Mouse (Mus musculus) kidney, adult 11 months (tissue): ENCODE measurements around the gene Rpp25l.
"Not testable (repeated sequence)": the region's sequence is repeated elsewhere in the genome, so short reads cannot be mapped to it uniquely, and the experiment has no call there.

Experiments
- DNase-seq: peaks from one replicate; pipeline ENCODE4 v3.0.0; 2022

Gene Rpp25l

DNA sequence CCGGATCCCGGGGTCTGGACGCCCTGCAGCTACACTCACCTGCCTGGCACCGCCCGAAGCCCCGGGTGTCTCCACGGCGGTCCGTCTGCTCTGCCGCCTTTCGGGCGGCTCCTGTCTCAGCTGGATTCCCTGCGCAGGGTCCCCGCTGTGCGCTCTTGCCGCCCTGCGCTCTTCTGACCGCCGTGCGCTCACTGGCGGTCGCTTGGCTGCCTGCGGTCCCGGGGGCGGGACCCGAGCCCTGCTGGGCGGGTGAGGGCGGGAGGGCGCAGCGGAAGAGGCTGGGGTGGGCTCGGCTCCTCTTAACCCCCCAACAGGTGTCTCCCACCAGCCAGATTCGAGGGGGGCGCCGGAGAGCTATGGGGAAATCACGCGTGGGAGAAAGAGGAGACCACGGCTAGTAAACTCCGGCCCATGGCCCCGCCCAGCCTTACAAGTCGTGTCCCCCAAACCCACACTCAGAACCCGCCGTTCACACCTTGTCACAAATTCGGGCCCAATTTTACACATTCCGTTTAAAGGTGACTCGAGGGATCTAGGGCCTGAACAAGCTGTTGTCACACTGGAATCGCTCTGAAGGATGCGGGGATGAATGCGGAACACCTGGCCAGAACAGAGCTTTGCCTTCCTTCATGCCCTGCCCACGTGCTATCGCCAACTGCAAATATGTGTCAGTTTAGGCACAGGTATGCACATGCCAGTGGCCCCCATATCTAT, 17.9 kb upstream of the Rpp25l start, which contains the start of gene Arid3c:
TSS of gene Arid3c (minus strand) at position 91 of the 714 bp plus-strand sequence.
- DNase-seq: no peak

DNA sequence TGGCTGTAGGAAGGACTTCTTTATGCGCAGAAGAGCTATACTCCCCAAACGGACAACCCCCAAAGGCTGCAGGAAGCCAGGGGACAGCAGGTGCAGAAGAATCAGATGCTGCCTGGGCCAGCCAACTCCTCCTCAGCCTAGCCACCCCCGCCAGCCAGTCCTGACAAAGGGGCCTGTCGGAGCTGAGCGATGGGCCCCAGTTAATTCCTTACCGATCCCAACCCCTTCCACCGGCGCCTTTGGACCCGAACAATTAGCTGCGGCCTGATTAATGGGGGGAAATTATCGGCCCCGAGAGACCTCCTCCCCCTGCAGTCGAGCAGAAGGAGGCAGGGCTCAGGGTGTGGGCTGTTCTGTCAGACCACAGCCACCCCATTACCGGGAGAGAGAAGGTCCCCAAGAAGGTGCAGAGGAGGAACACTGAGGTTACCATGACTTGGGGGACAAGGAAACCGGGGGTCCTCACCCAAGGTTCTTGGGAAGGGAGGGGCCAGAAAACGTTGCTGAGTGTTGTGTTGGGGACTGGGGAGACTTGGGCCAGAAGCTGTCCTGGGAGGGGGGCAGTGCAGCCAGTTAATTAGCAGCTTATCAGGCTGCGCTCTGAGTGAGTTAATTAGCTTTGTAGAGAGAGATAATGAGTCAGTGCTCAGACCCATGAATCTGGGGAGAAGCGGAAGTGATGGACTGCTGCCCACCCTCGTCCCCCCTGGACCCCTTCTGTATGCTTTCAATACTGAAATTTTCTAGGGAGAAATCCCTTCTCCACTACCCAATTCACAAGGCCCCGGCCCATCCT, 13.7 kb upstream of the Rpp25l start:
- no peak for DNase-seq

DNA sequence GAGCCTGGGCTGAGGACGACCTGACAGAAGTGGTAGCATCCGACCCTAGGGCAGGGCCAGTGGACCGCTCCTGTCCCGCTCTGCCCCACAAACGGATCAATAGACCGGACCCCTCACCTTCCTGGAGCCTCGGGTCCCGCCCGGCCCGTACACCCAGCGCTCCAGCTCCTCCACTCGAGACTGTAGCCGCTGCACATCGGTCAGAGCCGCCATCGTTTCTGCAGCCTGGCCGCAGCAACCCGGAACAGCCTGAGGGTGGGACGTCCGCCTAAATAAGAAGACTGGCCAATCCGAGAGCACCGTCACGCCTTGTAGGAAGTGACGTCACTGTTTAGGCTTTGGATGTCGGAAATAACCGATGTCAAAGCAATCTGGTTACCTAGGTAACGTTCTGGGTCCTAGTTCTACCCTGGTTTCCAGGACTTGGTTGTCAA, 9.6 kb upstream of the Rpp25l start, which contains the start of gene Dctn3:
TSS of gene Dctn3 (minus strand) at position 253 of the 434 bp plus-strand sequence.
- peak; percentile 96 for DNase-seq

DNA sequence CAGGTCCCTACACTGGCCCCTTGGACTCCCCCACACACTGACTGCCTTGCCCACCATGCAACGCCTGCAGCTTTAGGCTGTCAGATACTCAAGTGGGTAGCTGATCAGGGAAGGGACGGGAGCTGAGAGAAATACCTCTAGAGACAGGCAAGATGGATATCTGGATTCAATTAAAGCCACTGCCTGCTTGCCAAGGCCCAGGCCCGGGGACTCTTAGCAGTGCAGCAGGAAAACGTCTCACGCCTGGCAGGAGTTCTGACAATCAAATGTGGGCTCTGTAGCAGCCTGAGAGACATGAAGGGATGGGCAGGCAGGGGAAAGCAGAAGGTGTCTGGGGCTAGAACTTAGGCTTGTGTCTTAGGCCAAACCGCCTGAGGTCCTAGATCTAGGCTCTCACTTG, 3.5 kb upstream of the Rpp25l start:
- DNase-seq: no peak

DNA sequence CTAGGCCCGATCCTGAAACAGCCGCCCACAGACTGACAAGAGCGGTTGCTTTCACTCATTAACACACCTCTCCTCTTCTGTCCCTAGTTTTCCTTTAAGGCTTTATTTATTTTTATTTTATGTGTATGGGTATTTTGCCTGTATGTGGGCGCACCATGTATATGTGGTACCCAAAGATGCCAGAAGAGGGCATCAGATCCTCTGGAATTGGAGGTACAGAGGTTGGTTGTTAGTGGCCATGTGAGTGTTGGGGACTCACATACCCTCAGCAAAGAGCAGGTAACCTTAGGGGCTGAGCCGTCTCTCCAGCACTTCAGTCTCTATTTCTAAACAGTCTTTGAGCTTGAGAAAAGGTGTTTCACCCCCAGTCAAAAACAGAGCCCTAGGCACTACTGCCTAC, 2.3 kb upstream of the Rpp25l start:
- no peak for DNase-seq

DNA sequence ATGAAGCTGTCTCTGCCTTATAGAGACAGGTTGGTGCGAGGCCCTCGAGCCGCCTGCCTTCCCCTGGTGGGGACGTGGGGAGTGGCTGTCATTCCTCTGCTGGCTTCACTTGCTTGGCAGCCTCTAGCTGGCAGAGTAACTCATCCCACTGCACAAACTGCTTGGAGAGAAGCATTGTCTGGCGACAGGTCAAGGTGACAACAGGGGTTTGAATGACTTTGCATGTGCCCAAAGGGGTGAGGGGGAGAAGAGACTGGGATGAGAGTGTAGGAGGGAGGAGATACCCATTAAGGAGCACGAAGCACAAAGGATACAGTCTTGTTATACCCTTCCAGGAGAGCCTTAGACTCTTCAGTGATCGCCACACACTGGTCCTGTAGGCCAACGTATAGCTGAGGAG, 1.7 kb upstream of the Rpp25l start:
- DNase-seq: no peak

DNA sequence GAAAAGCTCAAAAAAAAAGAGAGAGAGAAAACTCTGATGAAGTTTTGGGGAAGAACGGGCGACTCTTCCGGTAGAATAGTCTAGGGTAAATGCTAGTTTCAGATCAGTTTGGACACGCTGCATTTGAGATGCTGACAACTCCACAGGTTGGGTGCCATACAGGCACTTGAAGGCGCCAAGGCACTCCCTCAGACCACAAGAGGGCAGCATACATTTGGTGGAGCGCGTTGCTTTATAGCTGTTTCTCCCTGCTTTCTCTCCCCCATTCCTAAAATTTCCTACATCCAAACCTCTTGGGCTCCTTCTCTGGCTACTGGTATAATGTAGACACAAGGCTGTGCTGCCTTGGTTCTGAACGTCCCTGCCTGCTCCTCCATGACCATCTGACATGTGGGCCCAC, 942 bp upstream of the Rpp25l start:
- peak; percentile 55 for DNase-seq

DNA sequence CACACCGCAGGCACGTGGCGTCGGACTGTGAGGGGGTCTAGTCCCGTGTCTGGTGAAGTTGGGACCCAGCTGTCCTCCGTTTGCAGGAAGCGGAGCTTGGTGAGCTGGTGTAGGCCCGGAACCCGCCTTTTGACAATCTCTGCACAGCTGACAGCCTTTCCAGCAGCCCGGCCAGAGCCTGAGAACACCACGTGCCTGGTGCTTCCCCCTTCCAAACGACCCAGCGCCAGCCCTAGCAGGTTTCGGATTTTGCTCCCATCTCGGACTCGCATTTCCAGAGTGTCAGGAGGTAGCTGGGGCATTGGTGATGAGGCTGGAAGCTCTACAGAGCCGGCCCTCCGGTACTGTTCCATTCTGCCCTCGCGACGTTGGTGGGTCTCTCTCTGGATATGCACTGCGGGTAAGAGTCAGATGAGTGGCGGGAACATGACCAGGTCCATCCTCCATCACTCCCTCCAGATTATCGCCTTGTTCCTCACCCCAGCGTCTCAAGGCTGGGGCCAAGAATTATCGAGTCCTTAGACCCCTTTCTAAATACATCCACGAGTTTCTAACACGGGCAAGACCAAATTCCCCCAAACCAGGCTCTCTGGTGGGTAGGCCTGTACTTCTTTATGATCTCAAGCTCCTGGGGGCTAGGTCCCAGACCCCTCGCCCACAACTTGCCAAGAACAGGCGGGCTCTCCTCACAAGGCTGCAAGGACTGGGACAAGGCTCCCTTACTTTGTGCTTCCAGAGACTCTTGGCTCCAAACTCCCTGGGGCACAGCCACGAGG, 725 bp downstream of the Rpp25l start:
- peak; percentile 36 for DNase-seq

DNA sequence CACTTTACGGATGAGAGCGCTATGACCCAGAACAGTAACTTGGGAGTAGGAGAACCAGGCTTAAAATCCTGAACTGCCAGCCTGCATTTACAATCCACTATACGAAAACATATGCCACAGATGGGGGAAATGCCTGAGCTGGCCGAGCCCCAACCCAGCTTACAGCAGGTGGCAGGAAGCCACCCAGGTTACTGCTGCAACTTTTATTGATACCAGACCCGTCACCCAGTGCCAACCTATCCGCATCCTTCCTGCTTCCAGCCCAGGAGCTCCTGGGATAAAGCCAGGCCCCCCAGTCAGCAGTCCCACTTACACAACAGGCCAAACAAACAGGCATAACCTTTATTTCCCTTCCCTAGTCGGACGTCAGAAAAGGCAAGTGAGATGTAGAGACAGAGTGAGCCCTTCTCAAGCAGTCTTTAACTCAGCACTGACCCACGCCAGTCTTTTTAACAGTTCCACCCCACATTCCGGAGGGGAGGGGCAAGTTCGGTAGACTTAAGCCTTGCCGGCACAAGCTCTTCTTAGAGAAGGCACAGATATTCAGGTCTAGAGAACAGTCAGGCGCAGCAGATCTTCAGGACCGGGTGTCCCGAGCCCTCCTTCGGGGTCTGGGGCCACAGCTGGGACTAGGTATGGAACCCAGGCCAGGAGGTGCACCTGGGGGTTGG, 1.5 kb downstream of the Rpp25l start:
- no peak for DNase-seq

DNA sequence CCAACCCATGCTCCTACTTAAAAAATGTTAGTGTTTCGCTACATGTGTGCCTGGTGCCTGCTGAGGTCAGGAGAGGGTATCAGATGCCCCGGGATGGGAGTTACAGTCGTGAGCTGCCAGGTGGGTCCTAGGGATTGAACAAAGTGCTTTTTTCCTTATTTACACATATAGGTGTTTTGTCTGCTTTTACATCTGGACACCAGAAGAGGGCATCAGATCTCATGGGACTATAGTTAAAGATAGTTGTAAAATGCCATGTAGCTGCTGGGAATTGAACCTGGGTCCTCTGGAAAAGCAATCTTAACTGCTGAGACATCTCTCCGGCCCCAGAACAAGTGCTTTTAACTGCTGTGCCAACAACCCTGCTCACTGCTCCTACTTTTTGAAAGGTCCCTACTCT, 3.1 kb downstream of the Rpp25l start:
- DNase-seq: no peak

DNA sequence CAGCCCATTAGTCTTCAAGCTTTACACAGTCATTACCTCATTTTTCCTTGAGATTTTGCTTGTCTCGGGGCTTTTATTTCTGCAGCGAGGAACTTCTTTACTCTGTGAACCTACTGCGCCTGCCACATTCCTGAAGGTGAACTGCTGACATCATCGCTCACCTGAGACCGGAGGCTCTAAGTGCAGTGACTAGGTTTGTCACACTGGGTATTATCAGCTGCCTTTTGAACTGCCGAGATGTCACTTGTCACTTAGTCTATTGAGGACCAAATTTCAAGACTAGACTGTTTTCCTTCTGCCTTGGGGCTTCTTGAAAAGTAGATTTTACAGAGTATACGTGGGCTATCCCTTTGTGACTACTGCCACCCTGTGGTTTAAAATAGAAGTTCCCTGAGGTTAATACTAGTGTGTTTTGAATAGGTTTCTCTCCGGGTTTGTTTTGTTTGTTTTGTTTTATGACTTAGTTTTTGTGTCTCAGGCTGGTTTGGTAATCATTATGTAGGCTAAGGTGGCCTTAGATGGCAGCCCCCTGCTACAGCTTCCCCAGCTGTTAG, 5.1 kb downstream of the Rpp25l start:
- peak; percentile 43 for DNase-seq

DNA sequence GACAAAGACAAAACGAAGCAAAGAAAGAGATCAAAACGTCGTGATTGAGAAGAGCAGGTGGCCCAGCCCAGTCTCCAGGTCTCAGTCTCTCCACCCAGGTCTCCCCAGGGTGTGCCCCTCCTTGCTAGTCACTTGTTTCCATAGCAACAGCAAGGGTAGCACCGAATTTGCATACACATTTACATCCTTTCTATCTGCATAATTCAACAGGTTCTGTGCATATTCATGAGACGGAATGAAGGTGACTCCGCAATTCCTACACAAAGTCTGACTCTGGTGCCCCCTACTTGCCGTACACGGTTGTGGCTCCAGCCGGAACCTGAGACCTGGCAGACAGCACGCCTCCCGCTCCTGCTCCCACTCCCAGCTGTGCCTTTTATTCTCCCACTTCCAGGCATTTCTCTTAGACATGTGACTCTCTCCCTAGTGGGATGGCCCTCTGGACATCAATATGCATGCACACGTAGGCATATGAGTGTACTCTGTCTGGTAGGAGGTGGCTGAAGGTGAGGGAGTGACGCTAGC, 6.3 kb downstream of the Rpp25l start:
- peak; percentile 86 for DNase-seq

DNA sequence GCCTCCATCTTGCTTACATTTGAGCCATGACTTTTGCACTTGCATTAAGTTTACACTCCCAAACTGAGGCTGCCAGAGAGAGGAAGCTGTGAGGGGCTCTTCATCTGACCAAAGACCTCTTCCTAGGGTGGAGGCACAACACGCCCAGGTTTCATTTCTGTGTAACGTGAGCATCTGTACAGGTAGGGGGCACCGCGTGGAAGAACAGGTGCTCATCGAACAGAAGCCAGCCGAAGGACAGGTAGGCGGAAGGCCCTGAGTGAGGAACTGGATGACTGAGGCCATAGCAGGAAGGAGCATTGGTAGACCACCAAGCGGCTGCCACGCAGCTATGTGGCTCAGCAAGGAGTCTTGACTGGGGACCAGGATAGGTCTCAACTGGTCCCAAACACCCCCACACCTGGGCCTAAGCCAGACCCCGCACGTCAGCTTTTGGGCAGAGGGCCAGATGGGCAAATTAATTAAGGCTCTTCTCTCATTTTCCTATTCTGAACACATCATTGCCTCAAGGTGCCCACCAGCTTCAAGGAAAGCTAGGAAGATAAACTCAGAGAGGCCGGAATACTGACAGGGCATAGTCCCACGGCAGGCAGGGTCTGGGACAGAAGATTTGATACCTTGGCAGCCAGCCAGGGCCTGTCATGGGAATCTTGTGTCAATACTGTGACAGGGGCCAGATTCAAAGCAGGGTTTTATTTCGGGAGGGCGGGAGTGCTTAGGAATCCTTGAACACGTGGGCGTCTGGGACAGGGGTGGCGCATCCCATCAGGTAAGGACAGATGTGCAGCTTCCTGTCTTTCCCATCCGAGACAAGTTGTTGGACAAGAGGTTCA, 7.2 kb downstream of the Rpp25l start:
- no peak for DNase-seq

DNA sequence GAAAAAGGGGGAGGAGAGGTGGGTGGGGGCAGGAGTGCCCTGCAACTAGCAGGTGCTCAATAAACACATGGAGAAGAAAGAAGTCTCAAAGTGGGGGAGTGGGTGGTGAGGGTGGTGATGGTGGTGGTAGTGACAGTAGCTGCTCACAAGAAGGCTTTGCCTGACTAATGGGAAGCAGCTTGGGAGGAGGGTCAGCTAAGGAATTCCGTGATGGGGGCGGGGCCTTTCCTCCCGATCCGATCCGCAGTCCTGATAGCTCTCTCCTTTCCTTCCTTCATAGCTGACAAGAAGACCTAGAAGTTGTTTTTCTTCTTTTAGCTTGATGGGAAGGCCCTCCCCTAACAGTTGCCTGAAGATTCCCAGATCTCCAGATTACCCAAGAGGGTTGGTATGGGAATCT, 8.7 kb downstream of the Rpp25l start:
- no peak for DNase-seq

DNA sequence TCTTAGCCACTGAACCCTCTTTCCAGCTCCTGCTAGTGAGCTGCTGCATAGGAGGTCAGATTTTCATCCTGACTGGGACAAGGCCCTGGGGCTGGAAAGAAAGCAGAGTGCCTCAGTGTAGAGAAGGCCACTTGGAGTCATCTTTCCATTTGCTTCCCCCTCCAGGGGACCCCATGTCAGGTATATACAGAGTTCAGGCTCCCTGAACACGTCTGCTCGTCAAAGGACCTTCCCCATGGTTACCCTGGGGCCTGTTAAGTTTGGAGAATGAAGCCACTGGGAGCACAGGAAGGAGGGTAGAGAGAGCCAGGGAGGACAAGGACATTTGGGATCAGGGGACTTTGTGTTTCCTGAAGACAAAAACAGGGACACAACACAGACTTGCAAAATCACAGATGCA, 11.1 kb downstream of the Rpp25l start:
- DNase-seq: not testable (repeated sequence)

DNA sequence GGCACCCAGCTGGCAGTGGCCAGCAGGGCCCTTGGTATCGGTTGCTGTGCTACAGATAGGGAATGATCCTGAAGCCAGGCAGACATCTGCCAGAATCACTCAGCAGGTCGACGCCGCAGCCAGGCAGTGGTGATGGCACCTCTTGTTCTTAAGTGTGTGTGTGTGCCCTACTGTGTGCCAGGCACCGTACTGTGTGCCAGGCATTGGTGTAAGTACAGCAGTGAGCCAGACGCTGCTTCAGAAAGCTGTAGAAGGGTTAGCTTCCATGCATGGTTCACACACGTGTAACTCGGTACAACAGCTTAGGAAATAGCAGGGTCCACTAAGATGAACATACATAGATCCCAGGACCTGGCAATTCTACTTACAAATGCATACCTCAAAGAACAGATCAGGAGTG, 13.1 kb downstream of the Rpp25l start:
- DNase-seq: not testable (repeated sequence)

DNA sequence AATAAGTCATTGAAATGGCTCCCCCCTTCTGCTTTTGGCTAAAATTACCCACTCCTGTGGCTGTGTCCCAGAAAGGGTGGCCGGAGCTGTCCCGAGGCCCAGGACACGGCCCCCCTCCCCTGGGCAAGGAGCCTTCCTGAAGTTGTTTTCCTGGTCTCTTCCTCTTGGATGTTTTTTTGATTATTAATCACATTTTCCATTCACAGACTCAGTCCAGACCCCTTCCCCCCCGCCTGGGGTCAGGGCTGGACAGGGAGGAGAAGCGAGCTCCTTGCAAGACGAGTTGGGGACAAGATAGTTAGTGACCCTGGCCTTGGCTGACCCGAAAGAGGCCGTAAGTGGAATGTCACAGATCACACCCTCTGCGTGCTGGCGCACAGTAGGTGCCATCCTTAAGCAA, 13.6 kb downstream of the Rpp25l start, which contains the start of gene Il11ra1:
TSS of gene Il11ra1 (plus strand) at position 207 of the 400 bp plus-strand sequence.
- DNase-seq: not testable (repeated sequence)

DNA sequence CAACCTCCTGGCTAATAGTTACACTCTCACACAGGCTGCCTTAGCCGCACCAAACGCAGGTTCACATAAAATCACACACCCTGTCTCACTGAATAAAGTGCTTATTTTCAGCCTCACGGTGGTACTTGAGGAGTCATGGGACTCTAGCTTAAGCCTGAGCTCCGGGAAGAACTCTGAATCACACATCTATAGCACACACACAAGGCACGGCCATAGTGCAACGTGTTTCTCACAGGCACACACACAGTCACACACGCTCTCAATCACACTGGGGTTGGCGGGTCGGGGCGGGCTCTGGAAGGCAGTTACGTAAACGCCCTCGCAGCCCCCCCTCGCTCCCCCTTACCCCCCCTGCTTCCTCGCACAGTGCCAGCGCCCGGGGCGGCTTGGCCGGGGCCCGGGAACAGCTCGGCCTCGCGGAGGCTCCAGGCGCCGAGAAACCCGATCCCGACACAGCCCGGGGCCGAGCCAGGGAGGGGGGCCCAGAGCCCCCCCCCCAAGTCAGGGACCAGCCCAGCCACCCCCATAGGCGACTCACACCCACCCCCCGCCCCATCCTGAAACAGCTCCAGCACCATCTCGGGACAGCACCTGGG, 14.8 kb downstream of the Rpp25l start:
- peak; percentile 33 for DNase-seq

DNA sequence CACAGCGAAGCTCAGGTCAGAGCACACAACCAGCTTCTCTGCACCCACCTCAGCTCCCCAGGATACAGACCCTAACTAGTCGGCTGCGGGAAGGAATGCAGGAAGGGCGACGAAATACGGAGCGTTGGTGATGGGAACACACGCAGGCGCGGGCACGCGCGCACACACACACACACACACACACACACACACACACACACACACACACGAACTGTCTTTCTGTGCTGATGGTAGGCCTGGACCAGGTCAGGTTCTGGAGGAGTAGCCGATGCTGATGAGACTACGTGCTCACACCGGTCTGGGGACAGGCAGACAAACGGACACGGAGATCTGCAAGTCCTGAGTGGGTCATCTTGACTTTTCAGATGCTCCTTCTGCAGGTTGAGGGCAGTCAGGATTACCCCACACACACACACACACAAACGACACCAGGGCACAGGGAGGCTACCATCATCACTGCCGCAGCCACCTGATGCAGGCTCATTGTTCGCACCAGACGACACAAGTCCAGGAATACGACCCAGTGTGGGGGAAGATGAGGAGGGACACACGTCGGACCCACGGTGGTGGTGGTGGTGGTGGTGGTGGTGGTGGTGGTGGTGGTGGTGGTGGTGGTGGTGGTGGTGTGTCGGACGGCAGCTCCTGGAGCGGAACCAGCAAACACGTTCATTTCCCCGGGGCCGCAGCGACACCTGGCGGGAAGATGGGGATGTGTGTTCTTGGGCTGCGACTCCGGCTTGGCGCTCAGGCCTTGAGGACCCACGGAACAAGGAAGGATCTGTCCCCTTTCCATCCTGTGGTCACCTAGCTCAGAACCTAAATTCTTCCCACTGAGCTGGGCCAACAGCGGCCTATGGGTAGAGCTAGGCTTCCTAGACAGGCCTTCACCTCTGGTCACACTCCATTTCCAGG, 16.1 kb downstream of the Rpp25l start, which contains the start of gene Cntfr:
TSS of gene Cntfr (minus strand) at position 160 of the 912 bp plus-strand sequence.
- DNase-seq: peak; percentile 62
